Mouse (Mus musculus) heart, embryonic 15.5 days (tissue): Measurements from ENCODE around the gene Mgat5. TPM values are rescaled to one million over a fixed set of nuclear protein-coding genes. Genes with fewer than 3 reads are reported as not detected.
A peak's percentile ranks its signal among the peaks of the same experiment; 100 is the strongest.

Source experiments
- ATAC-seq: fragments of 200-750 bp; cut with Nextera tagmentation; replicated peaks from 2 replicates; pipeline ENCODE4 v1.8.0; 2017; ENCODE audit warnings: low read depth, moderate TSS enrichment; ENCODE audit not compliant: insufficient number of reproducible peaks, insufficient read depth, low FRiP score
- H3K27ac ChIP-seq: fragments of 300-500 bp; sonication (generic); 2 replicates; pipeline ENCODE4 v1.5.1; 2015; ENCODE audit warnings: mild to moderate bottlenecking, inconsistent platforms
- H3K27me3 ChIP-seq: fragments of 300-500 bp; sonication (generic); 2 replicates; pipeline ENCODE4 v1.6.1; 2015; ENCODE audit warnings: inconsistent platforms
- H3K36me3 ChIP-seq: fragments of 300-500 bp; sonication (generic); 2 replicates; pipeline ENCODE4 v1.6.1; 2015; ENCODE audit warnings: mild to moderate bottlenecking, inconsistent platforms
- H3K4me1 ChIP-seq: fragments of 300-500 bp; sonication (generic); replicated peaks from 2 replicates; pipeline ENCODE4 v1.6.1; 2015; ENCODE audit warnings: inconsistent platforms
- H3K4me2 ChIP-seq: fragments of 300-500 bp; sonication (generic); 2 replicates; pipeline ENCODE4 v1.6.1; 2015; ENCODE audit warnings: inconsistent platforms, mild to moderate bottlenecking, moderate library complexity
- H3K4me3 ChIP-seq: fragments of 300-500 bp; sonication (generic); 2 replicates; pipeline ENCODE4 v1.5.1; 2015; ENCODE audit warnings: mild to moderate bottlenecking, inconsistent platforms
- H3K9ac ChIP-seq: fragments of 300-500 bp; sonication (generic); 2 replicates; pipeline ENCODE4 v1.6.1; 2015; ENCODE audit warnings: mild to moderate bottlenecking, inconsistent platforms
- H3K9me3 ChIP-seq: fragments of 300-500 bp; sonication (generic); replicated peaks from 2 replicates; pipeline ENCODE4 v1.6.1; 2016; ENCODE audit warnings: inconsistent platforms
- WGBS: fragments of 180-500 bp; shearing (Covaris S2); methylation state at CpG from one replicate; pipeline ENCODE4 v1.1.7; 2015; ENCODE audit warnings: mixed read lengths; 5-methylcytosine and 5-hydroxymethylcytosine counted together
- polyA plus RNA-seq: library from polyadenylated mRNA; unstranded; fragments of >200 nt; fragmentation: Nextera tagmentation; extraction: Ambion mirVana; gene quantifications from 2 replicates; pipeline ENCODE4 v1.2.1, GENCODE M21; 2015

Gene Mgat5
- polyA plus RNA-seq, 1 experiment from 2014 or later: 3.7 TPM

GRCm38 (mm10) chr1:127482911-127483310 is 278.1 kb downstream of the Mgat5 start:
- Histone ChIP-seq H3K9ac (no peak overlapping the region), H3K4me3 (no peak overlapping the region), H3K27ac (no peak overlapping the region), H3K4me2 (no peak overlapping the region), H3K36me3 (peaks cover 9% of the 10 kb centered on the region; the same call in 1 of the 2 replicates), H3K27me3 (no peaks in the 10 kb centered on the region), H3K9me3 (no peaks in the 10 kb centered on the region), H3K4me1 (no peaks in the 10 kb centered on the region; the same call in 1 of the 2 replicates)
- WGBS: 75% methylated on average over 10 of the region's 10 CpGs
- ATAC-seq: no peak

- no peaks in the 10 kb centered on the region for H3K9me3 ChIP-seq
- 93% methylated on average over 8 of the region's 8 CpGs for WGBS
- H3K4me1 ChIP-seq: no peaks in the 10 kb centered on the region; the same call in 1 of the 2 replicates
- ATAC-seq: no peak
- H3K4me3 ChIP-seq: no peak overlapping the region
- peaks cover 9% of the 10 kb centered on the region; the same call in 1 of the 2 replicates for H3K36me3 ChIP-seq
- H3K27me3 ChIP-seq: no peaks in the 10 kb centered on the region
- no peak overlapping the region for H3K4me2 ChIP-seq
- no peak overlapping the region for H3K9ac ChIP-seq
- no peak overlapping the region for H3K27ac ChIP-seq
Observed at GRCm38 (mm10) chr1:127484188-127484587, 279.4 kb downstream of the Mgat5 start.

GRCm38 (mm10) chr1:127484826-127485225 is 280.0 kb downstream of the Mgat5 start:
- ATAC-seq: no peak
- peaks cover 9% of the 10 kb centered on the region; the same call in 1 of the 2 replicates for H3K36me3 ChIP-seq

GRCm38 (mm10) chr1:127487161-127487560 is 282.3 kb downstream of the Mgat5 start:
- H3K36me3 ChIP-seq: peaks cover 6% of the 10 kb centered on the region; the same call in 1 of the 2 replicates
- H3K9ac ChIP-seq: no peak overlapping the region
- 72% methylated on average over 4 of the region's 4 CpGs for WGBS
- H3K9me3 ChIP-seq: no peaks in the 10 kb centered on the region
- H3K27ac ChIP-seq: no peak overlapping the region
- no peak overlapping the region for H3K4me2 ChIP-seq
- ATAC-seq: no peak
- H3K4me1 ChIP-seq: no peaks in the 10 kb centered on the region; the same call in 1 of the 2 replicates
- no peak overlapping the region for H3K4me3 ChIP-seq
- H3K27me3 ChIP-seq: no peaks in the 10 kb centered on the region

More at GRCm38 (mm10) chr1:127484826-127485225, 280.0 kb downstream of the Mgat5 start:
- H3K27ac ChIP-seq: no peak overlapping the region
- H3K4me2 ChIP-seq: no peak overlapping the region
- no peak overlapping the region for H3K4me3 ChIP-seq
- WGBS: 44% methylated on average over 7 of the region's 7 CpGs
- H3K4me1 ChIP-seq: no peaks in the 10 kb centered on the region; the same call in 1 of the 2 replicates
- H3K9ac ChIP-seq: no peak overlapping the region
- H3K27me3 ChIP-seq: no peaks in the 10 kb centered on the region
- H3K9me3 ChIP-seq: no peaks in the 10 kb centered on the region

GRCm38 (mm10) chr1:127496737-127497543 is 292.1 kb downstream of the Mgat5 start:
- Histone ChIP-seq H3K36me3 (no peaks in the 10 kb centered on the region), H3K4me3 (no peak overlapping the region), H3K27ac (no peak overlapping the region), H3K9me3 (no peaks in the 10 kb centered on the region), H3K4me2 (no peak overlapping the region), H3K9ac (no peak overlapping the region), H3K27me3 (no peaks in the 10 kb centered on the region), H3K4me1 (no peaks in the 10 kb centered on the region)
- ATAC-seq: peak; percentile 42; the same call in 1 of the 2 replicates
- 30% methylated on average over 9 of the region's 9 CpGs for WGBS

GRCm38 (mm10) chr1:127498746-127499145 is 293.9 kb downstream of the Mgat5 start:
- WGBS: 25% methylated on average over 9 of the region's 9 CpGs
- no peak overlapping the region for H3K9ac ChIP-seq
- H3K36me3 ChIP-seq: no peaks in the 10 kb centered on the region
- H3K27ac ChIP-seq: no peak overlapping the region
- no peak overlapping the region for H3K4me3 ChIP-seq
- no peak overlapping the region for H3K4me2 ChIP-seq
- no peaks in the 10 kb centered on the region for H3K4me1 ChIP-seq
- no peak for ATAC-seq
- no peaks in the 10 kb centered on the region for H3K9me3 ChIP-seq
- H3K27me3 ChIP-seq: no peaks in the 10 kb centered on the region

GRCm38 (mm10) chr1:127500219-127500618 is 295.4 kb downstream of the Mgat5 start:
- Histone ChIP-seq H3K4me1 (no peaks in the 10 kb centered on the region), H3K36me3 (no peaks in the 10 kb centered on the region), H3K27me3 (no peaks in the 10 kb centered on the region), H3K4me3 (no peak overlapping the region), H3K27ac (no peak overlapping the region), H3K4me2 (no peak overlapping the region), H3K9ac (no peak overlapping the region), H3K9me3 (no peaks in the 10 kb centered on the region)
- 6% methylated on average over 8 of the region's 8 CpGs for WGBS
- ATAC-seq: no peak

- no peak for ATAC-seq
- 52% methylated on average over 17 of the region's 17 CpGs for WGBS
Observed at GRCm38 (mm10) chr1:127500701-127501100, 295.9 kb downstream of the Mgat5 start.

GRCm38 (mm10) chr1:127507042-127507650 is 302.3 kb downstream of the Mgat5 start:
- no peaks in the 10 kb centered on the region for H3K9me3 ChIP-seq
- no peaks in the 10 kb centered on the region for H3K27me3 ChIP-seq
- no peak overlapping the region for H3K4me3 ChIP-seq
- 88% methylated on average over 10 of the region's 10 CpGs for WGBS
- H3K9ac ChIP-seq: no peak overlapping the region
- H3K27ac ChIP-seq: no peak overlapping the region
- no peak for ATAC-seq
- H3K4me1 ChIP-seq: peaks cover 7% of the 10 kb centered on the region; the same call in 1 of the 2 replicates
- no peak overlapping the region for H3K4me2 ChIP-seq
- no peaks in the 10 kb centered on the region for H3K36me3 ChIP-seq

More at GRCm38 (mm10) chr1:127500701-127501100, 295.9 kb downstream of the Mgat5 start:
- Histone ChIP-seq H3K27ac (no peak overlapping the region), H3K27me3 (no peaks in the 10 kb centered on the region), H3K9me3 (no peaks in the 10 kb centered on the region), H3K9ac (no peak overlapping the region), H3K4me1 (no peaks in the 10 kb centered on the region), H3K4me3 (no peak overlapping the region), H3K4me2 (no peak overlapping the region), H3K36me3 (no peaks in the 10 kb centered on the region)

- H3K27ac ChIP-seq: no peak overlapping the region
- H3K9me3 ChIP-seq: no peaks in the 10 kb centered on the region
- 77% methylated on average over 16 of the region's 16 CpGs for WGBS
- H3K9ac ChIP-seq: no peak overlapping the region
- no peak overlapping the region for H3K4me2 ChIP-seq
- H3K4me3 ChIP-seq: no peak overlapping the region
- no peak for ATAC-seq
- no peaks in the 10 kb centered on the region for H3K36me3 ChIP-seq
- peaks cover 7% of the 10 kb centered on the region; the same call in 1 of the 2 replicates for H3K4me1 ChIP-seq
- no peaks in the 10 kb centered on the region for H3K27me3 ChIP-seq
Observed at GRCm38 (mm10) chr1:127508067-127508739, 303.4 kb downstream of the Mgat5 start.

GRCm38 (mm10) chr1:127508921-127509320 is 304.1 kb downstream of the Mgat5 start:
- no peak overlapping the region for H3K27ac ChIP-seq
- H3K36me3 ChIP-seq: no peaks in the 10 kb centered on the region
- no peaks in the 10 kb centered on the region for H3K9me3 ChIP-seq
- H3K4me2 ChIP-seq: no peak overlapping the region
- no peak for ATAC-seq
- no peaks in the 10 kb centered on the region for H3K27me3 ChIP-seq
- H3K9ac ChIP-seq: no peak overlapping the region
- H3K4me1 ChIP-seq: peaks cover 7% of the 10 kb centered on the region; the same call in 1 of the 2 replicates
- no peak overlapping the region for H3K4me3 ChIP-seq
- 88% methylated on average over 8 of the region's 8 CpGs for WGBS
